Mouse (Mus musculus) T-helper 1 cell (primary cell): ENCODE data around the gene Xlr4a.
"Not testable (repeated sequence)": the region's sequence is repeated elsewhere in the genome, so short reads cannot be mapped to it uniquely, and the experiment has no call there.

Experiments used
- in situ Hi-C: fragments of 300-600 bp; cut with MboI, MseI; formaldehyde crosslinking; loops from one replicate; pipeline ENCODE4 v1.15.1; 2025; ENCODE audit warnings: high pct_unique_total_duplicates

Gene Xlr4a

GRCm38 (mm10) chrX:73082267-73083055, at the start of gene Xlr4a:
Gene Xlr4a, minus strand, starts transcription at chrX:73082478.
- in situ Hi-C loops: loop anchor here (5.0 kb wide), 1 partner anchor 1645 kb away; no protein-coding TSS in a partner anchor

- in situ Hi-C loops: not testable (repeated sequence)
These were observed 40.9 kb upstream of the Xlr4a start for GRCm38 (mm10) chrX:73122859-73123829.

GRCm38 (mm10) chrX:73116747-73117146, 34.5 kb upstream of the Xlr4a start, which contains the start of gene Gm14685:
Gene Gm14685, plus strand, starts transcription at chrX:73117047.
- in situ Hi-C loops: not testable (repeated sequence)

GRCm38 (mm10) chrX:73096941-73097508, 14.7 kb upstream of the Xlr4a start, which contains the start of gene Xlr3a:
Gene Xlr3a, minus strand, starts transcription at chrX:73097095.
- in situ Hi-C loops: loop anchor here (5.0 to 10.0 kb wide), 2 partner anchors 1598 to 1810 kb away; no protein-coding TSS in a partner anchor

- in situ Hi-C loops: not testable (repeated sequence)
These were observed 15.4 kb downstream of the Xlr4a start for GRCm38 (mm10) chrX:73066765-73067312.

- in situ Hi-C loops: no loop called here
These were observed 17.9 kb downstream of the Xlr4a start, which contains the start of gene Pnma3 for GRCm38 (mm10) chrX:73064415-73064793. Gene Pnma3, plus strand, starts transcription at chrX:73064787.

GRCm38 (mm10) chrX:73063512-73064414, 18.5 kb downstream of the Xlr4a start:
- in situ Hi-C loops: no loop called here

- in situ Hi-C loops: no loop called here
These were observed 20.0 kb downstream of the Xlr4a start for GRCm38 (mm10) chrX:73062323-73062722.

GRCm38 (mm10) chrX:73061528-73061927, 20.8 kb downstream of the Xlr4a start:
- in situ Hi-C loops: no loop called here

GRCm38 (mm10) chrX:73053860-73054563, 28.3 kb downstream of the Xlr4a start:
- in situ Hi-C loops: loop anchor here (5.0 kb wide), 1 partner anchor 343 kb away; the partner anchor contains the start of gene Gm18336

GRCm38 (mm10) chrX:73039666-73040065, 42.6 kb downstream of the Xlr4a start:
- in situ Hi-C loops: no loop called here

- in situ Hi-C loops: no loop called here
These were observed 43.4 kb downstream of the Xlr4a start for GRCm38 (mm10) chrX:73038831-73039230.

- in situ Hi-C loops: no loop called here
These were observed 45.3 kb downstream of the Xlr4a start, which contains the start of gene Pnma5 for GRCm38 (mm10) chrX:73037003-73037402. Gene Pnma5, minus strand, starts transcription at chrX:73037103.
